Mouse (Mus musculus): Measurements from ENCODE around the gene Iffo1.

Iffo1 gene

DNA sequence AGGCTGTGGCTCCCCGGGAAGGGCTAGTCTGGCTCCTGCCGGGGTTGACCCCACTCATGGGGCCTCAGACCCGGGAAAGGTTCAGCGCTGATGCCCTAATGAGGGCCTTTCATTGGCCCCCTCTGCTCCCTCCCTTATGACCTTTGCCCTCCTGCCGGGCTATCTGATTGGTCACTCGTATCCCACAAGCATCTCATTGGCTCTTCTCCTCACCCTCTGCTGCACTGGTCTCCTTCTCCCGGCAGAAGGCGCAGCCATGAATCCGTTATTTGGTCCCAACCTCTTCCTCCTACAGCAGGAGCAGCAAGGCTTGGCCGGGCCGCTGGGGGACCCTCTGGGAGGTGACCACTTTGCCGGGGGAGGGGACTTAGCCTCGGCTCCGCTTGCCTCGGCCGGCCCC lies at the start of gene Iffo1:
TSS of gene Iffo1 (plus strand) at position 241 of the 400 bp plus-strand sequence.
- peak; percentile 96 for DNase-seq

DNA sequence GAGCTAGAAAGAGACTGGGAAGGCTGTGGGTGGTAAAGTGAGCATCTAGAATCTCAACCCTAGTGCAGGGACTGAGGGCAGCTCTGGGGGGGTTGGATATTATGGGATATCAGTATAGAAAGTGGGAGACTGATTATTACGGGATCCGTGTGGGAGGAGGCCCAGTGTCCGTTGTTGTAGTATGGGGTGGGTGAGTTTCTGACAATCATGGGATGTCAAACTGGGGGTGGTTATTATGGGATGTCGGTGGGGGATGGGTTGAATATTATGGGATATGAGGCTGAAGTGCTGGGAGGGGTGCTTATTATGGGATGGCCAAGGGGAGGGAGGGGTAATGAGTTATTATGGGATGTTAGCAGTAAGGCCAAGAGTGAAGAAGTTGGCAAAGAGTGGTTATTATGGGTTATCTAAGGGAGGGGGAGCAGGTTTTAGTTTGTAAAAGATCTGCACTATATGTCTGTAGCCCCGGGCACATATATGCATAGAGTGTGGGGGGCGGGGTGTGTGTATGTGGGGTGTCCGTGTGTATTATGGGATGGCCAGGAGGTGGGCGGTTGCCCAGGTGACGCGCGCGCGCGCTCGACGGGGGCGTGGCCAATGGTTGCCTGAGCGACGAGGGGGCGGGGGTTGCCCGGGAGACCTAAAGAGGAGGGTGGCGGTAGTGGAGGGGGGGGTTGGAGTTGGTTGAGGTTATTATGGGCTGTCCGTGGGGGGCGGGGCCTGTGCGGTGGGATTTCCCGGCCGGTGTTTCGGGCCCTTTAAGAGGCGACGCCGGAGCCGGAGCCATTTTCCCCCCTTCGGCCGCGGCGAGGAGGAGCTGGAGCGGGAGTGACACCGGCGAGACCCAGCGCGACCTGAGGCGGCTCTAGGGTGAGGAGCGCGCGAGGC lies 49.4 kb upstream of the Iffo1 start, which contains the start of gene Chd4:
TSS of gene Chd4 (plus strand) at position 591 of the 888 bp plus-strand sequence.
- peak; percentile 97 for DNase-seq

GRCm38 (mm10) chr6:125096279-125096596 lies 48.8 kb upstream of the Iffo1 start:
- DNase-seq = no peak

GRCm38 (mm10) chr6:125096597-125097345 lies 48.3 kb upstream of the Iffo1 start:
- DNase-seq = peak; percentile 86

- no peak for DNase-seq
Measured at GRCm38 (mm10) chr6:125097346-125097689, 47.7 kb upstream of the Iffo1 start.

DNA sequence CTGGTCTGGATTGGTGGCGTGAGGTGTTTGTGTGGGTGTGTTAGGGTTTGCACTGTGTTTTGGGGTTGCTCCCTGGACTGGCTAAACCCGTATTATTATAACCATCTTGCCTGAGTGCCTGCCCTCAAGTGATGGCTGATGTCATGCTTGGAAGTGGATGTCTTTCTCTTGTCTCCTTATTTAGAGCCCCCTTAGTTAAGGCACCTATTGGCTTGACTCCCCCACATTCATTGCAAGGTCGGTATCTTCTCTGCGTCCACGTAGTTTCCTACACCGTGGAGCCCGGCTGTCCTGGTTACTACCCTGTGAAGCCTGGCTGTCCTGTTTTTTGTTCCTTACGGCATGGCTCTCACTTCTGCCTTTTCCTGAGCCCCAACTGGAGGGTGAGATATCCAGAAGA lies 47.1 kb upstream of the Iffo1 start:
- DNase-seq = no peak

GRCm38 (mm10) chr6:125098513-125098912 lies 46.5 kb upstream of the Iffo1 start:
- no peak for DNase-seq

GRCm38 (mm10) chr6:125099421-125099971 lies 45.5 kb upstream of the Iffo1 start:
- DNase-seq = no peak

- no peak for DNase-seq
Measured at GRCm38 (mm10) chr6:125101444-125101843, 43.6 kb upstream of the Iffo1 start.

DNA sequence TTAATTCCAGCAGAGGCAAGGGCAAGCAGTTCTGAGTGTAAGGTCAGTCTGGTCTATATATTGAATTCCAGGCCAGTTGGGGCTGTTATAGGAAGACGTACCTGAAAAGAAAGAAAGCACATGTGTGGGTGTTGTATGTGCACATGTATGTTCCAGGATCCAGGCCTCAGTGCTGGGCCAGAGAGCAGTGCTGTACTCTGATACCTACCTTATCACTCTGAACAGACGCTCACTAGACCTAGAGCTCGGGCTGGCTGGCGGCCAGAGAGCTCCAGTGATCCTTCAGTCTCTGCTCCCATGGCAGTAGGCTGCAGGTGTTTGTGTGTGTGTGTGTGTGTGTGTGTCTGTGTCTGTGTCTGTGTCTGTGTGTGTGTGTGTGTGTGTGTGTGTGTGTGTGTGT lies 40.8 kb upstream of the Iffo1 start:
- no peak for DNase-seq

DNA sequence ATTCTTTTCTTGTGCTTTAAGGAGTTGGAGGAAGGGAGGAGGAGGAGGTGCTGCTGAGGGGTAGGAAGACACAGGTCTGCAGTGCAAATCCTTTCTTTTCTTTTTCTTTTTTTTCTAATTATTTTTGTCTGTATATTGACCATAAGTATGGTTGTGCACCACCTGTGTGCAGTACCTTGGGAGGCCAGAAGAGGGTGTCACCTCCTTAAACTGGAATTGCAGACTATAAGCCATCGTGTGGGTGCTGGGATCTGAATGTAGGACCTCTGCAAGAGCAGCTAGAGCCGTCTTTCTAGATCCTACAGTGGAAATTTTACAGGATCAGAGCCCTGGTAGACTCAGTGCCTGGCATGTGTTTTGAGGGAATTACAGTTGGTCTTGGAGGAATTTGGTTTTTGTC lies 37.3 kb upstream of the Iffo1 start:
- DNase-seq = no peak

- no peak for DNase-seq
Measured at GRCm38 (mm10) chr6:125109371-125109770, 35.7 kb upstream of the Iffo1 start.

DNA sequence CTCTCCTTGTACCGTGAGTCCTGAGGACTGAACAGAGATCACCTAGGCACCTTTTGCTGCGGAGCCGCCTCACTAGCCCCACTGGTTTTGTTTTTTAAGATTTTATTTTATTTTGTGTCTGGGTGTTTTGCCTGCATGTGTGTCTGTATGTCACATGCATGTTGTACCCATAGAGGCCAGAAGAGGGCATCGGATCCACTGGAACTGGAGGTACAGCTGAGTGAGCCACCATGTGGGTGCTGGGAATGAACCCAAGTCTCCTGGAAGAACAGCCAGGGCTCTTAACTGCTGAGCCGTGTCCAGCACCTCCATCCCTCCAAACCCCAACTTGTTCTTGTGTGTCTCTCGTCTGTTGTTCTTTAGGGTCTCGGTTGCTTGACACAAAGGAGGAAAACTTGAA lies 34.1 kb upstream of the Iffo1 start:
- peak; percentile 55 for DNase-seq

DNA sequence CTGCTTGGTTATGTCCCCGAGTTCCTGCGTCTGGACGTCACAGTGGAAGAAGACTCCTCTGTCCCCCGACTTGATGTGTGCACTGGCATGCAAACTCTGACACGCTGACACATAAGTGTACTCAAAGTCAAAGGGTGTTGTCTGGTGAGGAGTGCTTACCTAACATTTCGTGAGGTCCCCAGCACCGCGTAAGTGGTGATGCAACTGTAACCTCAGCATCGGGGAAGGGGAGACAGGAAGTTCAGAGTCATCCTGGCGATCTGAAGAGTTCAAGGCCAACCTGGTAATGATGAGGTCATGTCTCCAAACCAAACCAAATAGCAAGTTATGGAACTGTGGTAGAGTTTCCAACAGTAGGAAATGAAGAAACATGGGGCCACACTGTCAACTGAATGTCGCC lies 32.5 kb upstream of the Iffo1 start:
- no peak for DNase-seq

DNA sequence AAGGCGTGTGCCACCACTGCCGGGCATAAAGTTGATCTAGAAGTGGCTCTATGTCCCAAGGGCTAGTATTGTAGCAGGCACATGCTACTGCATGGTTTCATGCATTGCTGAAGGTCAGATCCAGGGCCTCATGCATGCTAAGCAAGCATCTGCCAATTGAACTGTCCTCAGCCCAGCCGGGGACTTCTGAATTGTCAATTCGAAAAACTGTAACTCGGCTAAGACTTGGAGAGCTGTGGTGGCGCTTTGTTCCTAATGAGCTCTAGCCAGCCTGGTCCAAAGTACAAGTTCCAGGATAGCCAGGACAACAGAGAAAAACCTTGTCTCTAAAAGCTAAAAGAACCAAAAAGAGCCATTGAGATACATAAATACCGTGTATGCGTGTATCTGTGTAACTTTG lies 25.7 kb upstream of the Iffo1 start:
- DNase-seq = no peak

DNA sequence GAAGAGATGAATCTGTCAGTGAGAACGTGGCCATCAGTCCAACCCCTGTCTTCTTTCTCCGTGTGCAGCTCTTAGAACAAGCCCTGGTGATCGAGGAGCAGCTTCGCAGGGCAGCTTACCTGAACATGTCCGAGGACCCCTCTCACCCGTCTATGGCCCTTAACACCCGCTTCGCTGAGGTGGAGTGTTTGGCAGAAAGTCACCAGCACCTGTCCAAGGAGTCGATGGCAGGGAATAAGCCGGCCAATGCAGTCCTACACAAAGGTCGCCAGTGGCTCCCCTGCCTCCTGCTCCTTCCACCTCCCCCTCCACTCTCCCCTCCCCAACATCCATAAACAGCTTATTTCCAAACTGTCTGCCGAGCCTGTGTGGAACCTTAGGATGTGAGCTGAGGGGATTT lies 16.3 kb upstream of the Iffo1 start:
- no peak for DNase-seq

DNA sequence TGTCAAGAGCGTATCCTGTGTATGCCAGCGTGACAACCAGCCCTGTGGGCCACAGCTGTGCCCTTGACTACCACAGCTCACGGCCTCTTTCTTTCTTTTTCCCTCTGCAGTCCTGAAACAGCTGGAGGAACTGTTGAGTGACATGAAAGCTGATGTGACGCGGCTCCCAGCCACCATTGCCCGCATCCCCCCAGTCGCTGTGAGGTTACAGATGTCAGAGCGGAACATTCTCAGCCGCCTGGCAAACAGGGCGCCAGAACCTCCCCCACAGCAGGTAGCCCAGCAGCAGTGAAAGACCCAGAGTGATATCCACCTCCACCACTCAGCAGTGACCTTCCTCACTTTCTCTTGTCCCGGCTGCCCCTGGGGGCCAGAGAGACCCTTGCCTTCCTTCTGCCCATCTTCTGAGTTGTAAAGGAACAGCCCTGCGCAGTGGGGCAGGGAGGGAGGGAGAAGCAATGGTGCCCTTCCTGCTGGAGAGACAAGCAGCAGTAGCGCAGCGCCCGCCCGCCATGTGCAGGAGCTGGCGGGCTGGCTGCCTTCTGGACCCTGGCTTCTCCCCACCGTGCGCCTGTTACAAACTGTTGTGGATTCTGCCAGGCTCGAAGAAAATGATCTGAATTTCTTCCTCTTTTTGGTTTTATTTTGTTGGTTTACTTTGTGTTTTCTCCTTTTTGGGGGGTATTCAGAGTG lies 15.2 kb upstream of the Iffo1 start:
- DNase-seq = no peak

DNA sequence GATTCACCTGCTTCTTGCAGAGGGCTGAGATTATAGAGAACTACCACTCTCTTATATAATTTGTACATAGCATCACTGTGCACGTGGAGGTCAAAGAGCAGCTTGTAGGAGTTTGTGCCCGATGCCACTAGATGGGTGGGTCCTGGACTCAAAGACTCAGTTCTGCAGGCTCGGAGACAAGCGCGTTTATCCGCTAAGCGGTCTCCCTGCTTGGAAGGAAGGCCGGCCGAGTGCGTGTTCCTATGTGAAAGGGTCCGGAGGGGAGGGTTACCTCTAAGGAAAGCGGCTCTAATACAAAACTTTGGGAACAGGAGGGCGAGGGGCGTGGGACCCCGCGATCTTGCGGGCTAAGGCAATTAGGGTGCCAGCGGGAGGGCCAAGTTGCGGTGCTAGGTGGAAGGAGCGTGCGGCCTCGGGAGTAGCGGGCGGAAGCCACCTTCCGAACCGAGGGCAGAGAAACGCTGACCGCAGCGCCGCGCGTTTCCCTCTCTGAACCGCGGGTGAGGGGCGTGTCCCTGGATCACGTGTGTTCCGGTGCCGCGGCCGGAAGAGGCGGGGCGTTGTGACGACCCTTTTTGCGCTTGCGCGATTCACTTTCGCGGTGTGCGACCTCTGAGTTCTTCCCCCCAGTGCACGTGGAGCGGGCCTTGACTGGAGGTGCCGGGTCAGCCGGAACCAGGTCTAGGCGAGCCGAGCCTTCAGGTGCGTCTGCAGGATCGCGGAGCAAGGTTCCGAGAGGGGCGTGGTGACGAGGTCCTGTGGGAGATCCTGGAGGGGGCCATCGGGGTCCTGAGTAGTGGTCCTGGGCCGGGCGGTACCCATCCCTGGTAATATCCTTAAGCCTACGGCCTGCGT lies 13.5 kb upstream of the Iffo1 start, which contains the start of gene Nop2:
TSS of gene Nop2 (plus strand) at position 608 of the 855 bp plus-strand sequence.
- peak; percentile 87 for DNase-seq

DNA sequence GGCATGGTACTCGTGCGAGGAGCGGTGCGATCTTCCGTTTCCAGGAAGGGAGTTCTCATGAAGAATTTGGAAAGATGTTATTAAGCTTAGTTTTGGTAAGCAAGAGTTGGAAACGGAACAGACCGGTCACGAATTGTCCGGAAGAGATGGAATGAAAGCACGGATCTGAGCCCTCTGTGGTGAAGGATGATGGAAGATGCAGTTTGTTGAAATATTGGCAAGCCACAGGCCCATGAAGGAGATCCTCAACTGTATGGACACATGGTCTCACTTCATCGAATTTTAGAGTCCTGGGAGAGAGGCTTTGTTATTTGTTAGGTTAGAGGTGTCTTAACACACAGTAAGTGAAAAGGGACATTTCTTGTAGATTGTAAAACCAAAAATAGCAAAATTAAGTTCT lies 12.6 kb upstream of the Iffo1 start:
- DNase-seq = no peak

DNA sequence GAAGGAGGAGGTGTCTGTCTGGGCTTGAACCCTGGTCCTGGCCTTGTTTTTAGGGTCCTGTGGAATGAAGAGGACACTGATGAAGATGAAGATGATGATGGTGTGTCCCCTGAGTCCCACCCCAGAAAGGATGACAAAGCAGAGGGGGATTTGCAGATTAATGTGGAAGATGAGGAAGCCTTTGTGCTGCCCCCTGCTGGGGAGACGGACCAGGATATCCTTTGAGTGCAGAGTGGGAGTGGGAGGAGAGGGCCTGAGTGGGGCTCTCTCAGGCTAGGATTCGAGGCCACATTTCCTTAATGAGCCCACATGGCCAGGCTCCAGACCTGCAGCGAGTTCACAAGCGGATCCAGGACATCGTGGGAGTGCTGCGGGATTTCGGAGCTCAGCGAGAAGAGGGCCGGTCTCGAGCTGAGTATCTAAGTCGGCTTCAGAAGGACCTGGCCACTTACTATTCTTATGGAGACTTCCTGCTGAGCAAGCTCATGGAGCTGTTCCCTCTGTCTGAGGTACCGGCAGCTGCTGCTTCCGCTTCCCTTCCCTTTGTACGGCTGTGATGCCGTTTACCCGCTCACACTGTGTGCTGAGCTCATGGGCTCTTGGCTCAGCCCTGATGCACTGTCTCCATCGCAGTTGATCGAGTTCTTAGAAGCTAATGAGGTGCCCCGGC lies 7.9 kb upstream of the Iffo1 start:
- no peak for DNase-seq

GRCm38 (mm10) chr6:125139747-125140146 lies 5.3 kb upstream of the Iffo1 start:
- no peak for DNase-seq

DNA sequence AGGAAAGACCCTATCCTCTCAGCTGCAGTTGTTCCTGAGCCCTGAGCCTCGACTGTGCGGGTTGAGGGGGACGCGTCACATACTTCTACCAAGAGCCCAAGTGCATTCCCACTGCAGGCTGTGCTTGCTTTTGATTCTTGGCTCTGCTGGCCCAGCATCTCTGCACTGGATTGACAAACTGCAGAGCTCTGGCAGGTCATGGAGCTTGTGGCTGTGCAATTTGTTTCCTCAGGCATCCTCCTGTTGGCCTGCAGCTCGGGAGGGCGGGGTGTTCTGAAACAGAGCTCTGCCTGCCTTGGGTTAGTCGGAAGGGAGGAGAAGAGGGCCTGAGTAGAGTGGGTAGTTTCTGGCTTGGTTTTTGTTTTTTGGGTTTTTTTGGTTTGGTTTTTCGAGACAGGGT lies 2.6 kb upstream of the Iffo1 start:
- no peak for DNase-seq

Measured in cerebellum, adult 9-11 months (tissue).